Mouse (Mus musculus) erythroblast, embryonic 14.5 days (primary cell): ENCODE results near the gene Coq2.

ENCODE experiments used
- GATA1 ChIP-seq: IDR thresholded peaks from 2 replicates; pipeline ENCODE4 v1.6.1; 2012; ENCODE audit warnings: low read length, inconsistent platforms, mixed read lengths
- TAL1 ChIP-seq: IDR thresholded peaks from 3 replicates; pipeline ENCODE4 v1.6.1; 2012; ENCODE audit warnings: low read length, inconsistent platforms, mixed read lengths

GRCm38 (mm10) chr5:100702325-100702724 lies 27.4 kb upstream of the Coq2 start:
- no peak for TF ChIP-seq GATA1
- TF ChIP-seq TAL1: no peak
